Mouse (Mus musculus): Measurements from ENCODE around the gene Gstp1. TPM values are rescaled to one million over a fixed set of nuclear protein-coding genes. Genes with fewer than 3 reads are reported as not detected.

Gstp1 gene
- polyA plus RNA-seq (2017; shearing (Covaris generic)) = 661 TPM

GRCm38 (mm10) chr19:4037788-4038232 lies at the start of gene Gstp1:
TSS of gene Gstp1 (minus strand) at chr19:4037985.

GRCm38 (mm10) chr19:4081394-4081793 lies 43.6 kb upstream of the Gstp1 start, which contains the start of gene Cabp2:
TSS of gene Cabp2 (plus strand) at chr19:4081578.

GRCm38 (mm10) chr19:4059069-4059740 lies 21.4 kb upstream of the Gstp1 start, which contains the start of gene Gstp3:
TSS of gene Gstp3 (minus strand) at chr19:4059569.

GRCm38 (mm10) chr19:4045966-4046865 lies 8.4 kb upstream of the Gstp1 start, which contains the start of gene Gstp2:
TSS of gene Gstp2 (minus strand) at chr19:4046023.

GRCm38 (mm10) chr19:4012432-4013022 lies 25.3 kb downstream of the Gstp1 start, which contains the start of gene Ndufv1:
TSS of gene Ndufv1 (minus strand) at chr19:4012806.

GRCm38 (mm10) chr19:4003112-4003511 lies 34.7 kb downstream of the Gstp1 start, which contains the start of gene Doc2g:
TSS of gene Doc2g (plus strand) at chr19:4003313.

GRCm38 (mm10) chr19:4000119-4000900 lies 37.5 kb downstream of the Gstp1 start, which contains the start of the genes Nudt8 and Gm49405:
TSS of gene Nudt8 (plus strand) at chr19:4000580.
TSS of gene Gm49405 (plus strand) at chr19:4000626.

GRCm38 (mm10) chr19:3992416-3992815 lies 45.4 kb downstream of the Gstp1 start, which contains the start of gene Tbx10:
TSS of gene Tbx10 (plus strand) at chr19:3992752.

GRCm38 (mm10) chr19:3986334-3986733 lies 51.5 kb downstream of the Gstp1 start, which contains the start of gene Acy3:
TSS of gene Acy3 (plus strand) at chr19:3986570.

Other genes with a start within 250 kb of the Gstp1 start
- 3.3 TPM for gene Chka, start 186.2 kb downstream of the Gstp1 start, polyA plus RNA-seq (2017; shearing (Covaris generic))
- gene Tcirg1, start 130.9 kb downstream of the Gstp1 start, polyA plus RNA-seq (2017; shearing (Covaris generic)) = 75.6 TPM
- 209 TPM for gene Ndufs8, start 125.2 kb downstream of the Gstp1 start, polyA plus RNA-seq (2017; shearing (Covaris generic))
- 0.95 TPM for gene Aldh3b1, start 108.2 kb downstream of the Gstp1 start, polyA plus RNA-seq (2017; shearing (Covaris generic))
- 71.9 TPM for gene Unc93b1, start 102.8 kb downstream of the Gstp1 start, polyA plus RNA-seq (2017; shearing (Covaris generic))
- not detected for gene Aldh3b3, start 79.3 kb downstream of the Gstp1 start, polyA plus RNA-seq (2017; shearing (Covaris generic))
- not detected for gene Aldh3b2, start 65.7 kb downstream of the Gstp1 start, polyA plus RNA-seq (2017; shearing (Covaris generic))
- gene Acy3, start 51.4 kb downstream of the Gstp1 start, polyA plus RNA-seq (2017; shearing (Covaris generic)) = 0.88 TPM
- gene Tbx10, start 45.2 kb downstream of the Gstp1 start, polyA plus RNA-seq (2017; shearing (Covaris generic)) = not detected
- 12.2 TPM for gene Nudt8, start 37.4 kb downstream of the Gstp1 start, polyA plus RNA-seq (2017; shearing (Covaris generic))
- 1.6 TPM for gene Gm49405, start 37.4 kb downstream of the Gstp1 start, polyA plus RNA-seq (2017; shearing (Covaris generic))
- 2.9 TPM for gene Doc2g, start 34.7 kb downstream of the Gstp1 start, polyA plus RNA-seq (2017; shearing (Covaris generic))
- gene Ndufv1, start 25.2 kb downstream of the Gstp1 start, polyA plus RNA-seq (2017; shearing (Covaris generic)) = 167 TPM
- gene Gstp2, start 8.0 kb upstream of the Gstp1 start, polyA plus RNA-seq (2017; shearing (Covaris generic)) = 1.1 TPM
- gene Gstp3, start 21.6 kb upstream of the Gstp1 start, polyA plus RNA-seq (2017; shearing (Covaris generic)) = 111 TPM
- gene Cabp2, start 43.6 kb upstream of the Gstp1 start, polyA plus RNA-seq (2017; shearing (Covaris generic)) = not detected
- 1,056 TPM for gene Cdk2ap2, start 59.2 kb upstream of the Gstp1 start, polyA plus RNA-seq (2017; shearing (Covaris generic))
- gene Pitpnm1, start 62.0 kb upstream of the Gstp1 start, polyA plus RNA-seq (2017; shearing (Covaris generic)) = 397 TPM
- gene Aip, start 87.9 kb upstream of the Gstp1 start, polyA plus RNA-seq (2017; shearing (Covaris generic)) = 213 TPM
- not detected for gene Gpr152, start 101.8 kb upstream of the Gstp1 start, polyA plus RNA-seq (2017; shearing (Covaris generic))
- gene Cabp4, start 106.0 kb upstream of the Gstp1 start, polyA plus RNA-seq (2017; shearing (Covaris generic)) = 0.57 TPM
- gene Coro1b, start 110.6 kb upstream of the Gstp1 start, polyA plus RNA-seq (2017; shearing (Covaris generic)) = 481 TPM
- 1,670 TPM for gene Ptprcap, start 115.6 kb upstream of the Gstp1 start, polyA plus RNA-seq (2017; shearing (Covaris generic))
- 55.9 TPM for gene Rps6kb2, start 125.4 kb upstream of the Gstp1 start, polyA plus RNA-seq (2017; shearing (Covaris generic))
- 16.4 TPM for gene Carns1, start 137.5 kb upstream of the Gstp1 start, polyA plus RNA-seq (2017; shearing (Covaris generic))
- 953 TPM for gene Tbc1d10c, start 153.3 kb upstream of the Gstp1 start, polyA plus RNA-seq (2017; shearing (Covaris generic))
- 1,322 TPM for gene Ppp1ca, start 154.1 kb upstream of the Gstp1 start, polyA plus RNA-seq (2017; shearing (Covaris generic))
- gene Rad9a, start 163.7 kb upstream of the Gstp1 start, polyA plus RNA-seq (2017; shearing (Covaris generic)) = 86.2 TPM
- gene Clcf1, start 176.3 kb upstream of the Gstp1 start, polyA plus RNA-seq (2017; shearing (Covaris generic)) = 30.2 TPM
- not detected for gene AC109138.7, start 176.4 kb upstream of the Gstp1 start, polyA plus RNA-seq (2017; shearing (Covaris generic))
- gene Pold4, start 193.9 kb upstream of the Gstp1 start, polyA plus RNA-seq (2017; shearing (Covaris generic)) = 125 TPM
- 0.82 TPM for gene Ssh3, start 231.2 kb upstream of the Gstp1 start, polyA plus RNA-seq (2017; shearing (Covaris generic))
- 3.1 TPM for gene Ankrd13d, start 245.2 kb upstream of the Gstp1 start, polyA plus RNA-seq (2017; shearing (Covaris generic))

Data from inflammation-experienced regulatory T-cells, adult 16 weeks (primary cell).